Mouse (Mus musculus): ENCODE results near the gene Prdm2. TPM values are rescaled to one million over a fixed set of nuclear protein-coding genes. Genes with fewer than 3 reads are reported as not detected.
A peak's percentile ranks its signal among the peaks of the same experiment; 100 is the strongest.

The Prdm2 gene
- total RNA-seq, 2 experiments from 2014 or later, result 24.7 to 26.5 TPM

GRCm38 (mm10) chr4:143231790-143232422 is 19.1 kb upstream of the Prdm2 start:
- no peak for TF ChIP-seq CTCF (IDR thresholded peaks at IDR 0.05)
- intact Hi-C loops (cut with DNase I), result no loop called here
- DNase-seq, result no peak
- H3K27ac ChIP-seq, result no peak overlapping the region
- no peak overlapping the region for H3K4me3 ChIP-seq

- DNase-seq, result no peak
- H3K4me3 ChIP-seq, result no peak overlapping the region
- H3K27ac ChIP-seq, result no peak overlapping the region
- no peak for TF ChIP-seq CTCF (IDR thresholded peaks at IDR 0.05)
- intact Hi-C loops (cut with DNase I), result no loop called here
Measured at GRCm38 (mm10) chr4:143231110-143231509, 18.3 kb upstream of the Prdm2 start.

GRCm38 (mm10) chr4:143227976-143228375 is 15.2 kb upstream of the Prdm2 start:
- intact Hi-C loops (cut with DNase I), result no loop called here
- no peak for TF ChIP-seq CTCF (IDR thresholded peaks at IDR 0.05)
- H3K27ac ChIP-seq, result no peak overlapping the region

GRCm38 (mm10) chr4:143225886-143226285 is 13.1 kb upstream of the Prdm2 start:
- no peak for TF ChIP-seq CTCF (IDR thresholded peaks at IDR 0.05)
- H3K27ac ChIP-seq, result no peak overlapping the region
- no peak for DNase-seq
- no peak overlapping the region for H3K4me3 ChIP-seq
- intact Hi-C loops (cut with DNase I), result no loop called here

More at GRCm38 (mm10) chr4:143227976-143228375, 15.2 kb upstream of the Prdm2 start:
- H3K4me3 ChIP-seq, result no peak overlapping the region
- no peak for DNase-seq

- no peak overlapping the region for H3K4me3 ChIP-seq
- no peak overlapping the region for H3K27ac ChIP-seq
- intact Hi-C loops (cut with DNase I), result no loop called here
- TF ChIP-seq CTCF (IDR thresholded peaks at IDR 0.05), result no peak
- no peak for DNase-seq
Measured at GRCm38 (mm10) chr4:143219316-143219751, 6.5 kb upstream of the Prdm2 start.

- DNase-seq, result no peak
- intact Hi-C loops (cut with DNase I), result no loop called here
- H3K4me3 ChIP-seq, result no peak overlapping the region
- no peak overlapping the region for H3K27ac ChIP-seq
- no peak for TF ChIP-seq CTCF (IDR thresholded peaks at IDR 0.05)
Measured at GRCm38 (mm10) chr4:143218858-143219257, 6.1 kb upstream of the Prdm2 start.

GRCm38 (mm10) chr4:143217189-143217588 is 4.4 kb upstream of the Prdm2 start:
- TF ChIP-seq CTCF (IDR thresholded peaks at IDR 0.05), result no peak
- H3K27ac ChIP-seq, result no peak overlapping the region
- no peak overlapping the region for H3K4me3 ChIP-seq
- intact Hi-C loops (cut with DNase I), result no loop called here
- no peak for DNase-seq

- intact Hi-C loops (cut with DNase I), result no loop called here
- no peak for TF ChIP-seq CTCF (IDR thresholded peaks at IDR 0.05)
- H3K4me3 ChIP-seq, result no peak overlapping the region
- H3K27ac ChIP-seq, result no peak overlapping the region
- DNase-seq, result no peak
Measured at GRCm38 (mm10) chr4:143214221-143214797, 1.5 kb upstream of the Prdm2 start.

- no peak for DNase-seq
- Histone ChIP-seq H3K27ac (no peak overlapping the region), H3K4me3 (no peak overlapping the region)
- TF ChIP-seq CTCF (IDR thresholded peaks at IDR 0.05), result no peak
- intact Hi-C loops (cut with DNase I), result loop anchor here (2.0 kb wide), 2 partner anchors 51 to 99 kb away; no protein-coding TSS in a partner anchor
Measured at GRCm38 (mm10) chr4:143213571-143213970, 776 bp upstream of the Prdm2 start.

- H3K27ac ChIP-seq, result peak overlapping the region; percentile 97
- no peak for DNase-seq
- H3K4me3 ChIP-seq, result peak overlapping the region; percentile 97
- no peak for TF ChIP-seq CTCF (IDR thresholded peaks at IDR 0.05)
- intact Hi-C loops (cut with DNase I), result loop anchor here (2.0 kb wide), 2 partner anchors 50 to 98 kb away; no protein-coding TSS in a partner anchor
Measured at GRCm38 (mm10) chr4:143213175-143213479, 332 bp upstream of the Prdm2 start.

GRCm38 (mm10) chr4:143211584-143212340 is 1.0 kb downstream of the Prdm2 start:
- peak; percentile 45 for DNase-seq
- peak overlapping the region; percentile 97 for H3K4me3 ChIP-seq
- intact Hi-C loops (cut with DNase I), result loop anchor here (2.0 kb wide), 2 partner anchors 49 to 97 kb away; no protein-coding TSS in a partner anchor
- peak overlapping the region; percentile 97 for H3K27ac ChIP-seq
- no peak for TF ChIP-seq CTCF (IDR thresholded peaks at IDR 0.05)

- intact Hi-C loops (cut with DNase I), result no loop called here
- DNase-seq, result no peak
Measured at GRCm38 (mm10) chr4:143209997-143210396, 2.8 kb downstream of the Prdm2 start.

GRCm38 (mm10) chr4:143202653-143203052 is 10.1 kb downstream of the Prdm2 start:
- H3K27ac ChIP-seq, result no peak overlapping the region
- no peak for TF ChIP-seq CTCF (IDR thresholded peaks at IDR 0.05)
- intact Hi-C loops (cut with DNase I), result no loop called here
- no peak for DNase-seq
- no peak overlapping the region for H3K4me3 ChIP-seq

More at GRCm38 (mm10) chr4:143209997-143210396, 2.8 kb downstream of the Prdm2 start:
- Histone ChIP-seq H3K4me3 (no peak overlapping the region), H3K27ac (no peak overlapping the region)
- no peak for TF ChIP-seq CTCF (IDR thresholded peaks at IDR 0.05)
